Mouse (Mus musculus) erythroblast, embryonic 14.5 days (primary cell): Measurements from ENCODE around the gene Gm17571.

Experiments
- GATA1 ChIP-seq: IDR thresholded peaks from 2 replicates; pipeline ENCODE4 v1.6.1; 2012; ENCODE audit warnings: low read length, inconsistent platforms, mixed read lengths
- TAL1 ChIP-seq: IDR thresholded peaks from 3 replicates; pipeline ENCODE4 v1.6.1; 2012; ENCODE audit warnings: low read length, inconsistent platforms, mixed read lengths

DNA sequence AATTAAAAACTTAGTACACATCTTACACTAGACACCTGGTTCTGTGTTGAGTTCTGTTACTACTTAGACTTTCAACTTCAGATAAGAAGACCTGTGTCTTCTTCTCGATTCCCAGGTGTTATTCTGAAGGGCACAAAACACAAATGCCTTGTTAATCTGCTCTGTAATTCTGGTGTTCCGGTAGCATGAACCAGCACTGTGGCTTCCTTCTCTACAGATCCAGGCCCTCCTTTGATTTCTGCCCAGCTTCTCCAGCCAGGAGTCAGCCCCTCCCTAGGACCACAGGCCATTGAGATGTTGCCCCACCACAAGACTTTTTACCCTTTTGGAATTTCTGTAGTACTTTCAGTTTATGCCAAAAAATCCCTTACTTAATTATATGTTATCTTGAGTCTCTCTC is 47.2 kb upstream of the Gm17571 start:
- TF ChIP-seq TAL1: no peak
- TF ChIP-seq GATA1: no peak
